Mouse (Mus musculus): ENCODE data around the gene Nav3. TPM values are rescaled to one million over a fixed set of nuclear protein-coding genes. Genes with fewer than 3 reads are reported as not detected.
"Not testable (repeated sequence)": the region's sequence is repeated elsewhere in the genome, so short reads cannot be mapped to it uniquely, and the experiment has no call there.

The Nav3 gene
- polyA plus RNA-seq, 1 experiment from 2014 or later = 1.0 TPM

GRCm38 (mm10) chr10:110421533-110421932 lies 34.5 kb downstream of the Nav3 start:
- no peaks in the 10 kb centered on the region for H3K27me3 ChIP-seq (ENCODE audit: poor library complexity, severe bottlenecking)
- H3K9me3 ChIP-seq = no peaks in the 10 kb centered on the region
- DNase-seq (ENCODE audit: extremely low spot score, low spot score) = no peak
- no peak overlapping the region for H3K27ac ChIP-seq
- H3K4me1 ChIP-seq = no peaks in the 10 kb centered on the region
- WGBS = 87% methylated on average over 5 of the region's 5 CpGs
- H3K4me3 ChIP-seq = no peak overlapping the region
- H3K36me3 ChIP-seq (replicated peaks) = no peaks in the 10 kb centered on the region

GRCm38 (mm10) chr10:110417003-110417402 lies 39.0 kb downstream of the Nav3 start:
- no peak overlapping the region for H3K4me3 ChIP-seq
- H3K27me3 ChIP-seq (ENCODE audit: poor library complexity, severe bottlenecking) = no peaks in the 10 kb centered on the region
- DNase-seq (ENCODE audit: extremely low spot score, low spot score) = no peak
- H3K9me3 ChIP-seq = no peaks in the 10 kb centered on the region
- 87% methylated on average over 5 of the region's 5 CpGs for WGBS
- no peaks in the 10 kb centered on the region for H3K4me1 ChIP-seq
- H3K36me3 ChIP-seq (replicated peaks) = no peaks in the 10 kb centered on the region
- H3K27ac ChIP-seq = no peak overlapping the region

- WGBS = 58% methylated on average over 3 of the region's 3 CpGs
- Histone ChIP-seq H3K9me3 (no peaks in the 10 kb centered on the region), H3K27me3 (ENCODE audit: poor library complexity, severe bottlenecking) (no peaks in the 10 kb centered on the region), H3K4me3 (no peak overlapping the region), H3K4me1 (no peaks in the 10 kb centered on the region), H3K36me3 (replicated peaks) (no peaks in the 10 kb centered on the region), H3K27ac (no peak overlapping the region)
- DNase-seq (ENCODE audit: extremely low spot score, low spot score) = no peak
Observed at GRCm38 (mm10) chr10:110415624-110416023, 40.4 kb downstream of the Nav3 start.

- no peak overlapping the region for H3K27ac ChIP-seq
- no peaks in the 10 kb centered on the region for H3K27me3 ChIP-seq (ENCODE audit: poor library complexity, severe bottlenecking)
- DNase-seq (ENCODE audit: extremely low spot score, low spot score) = no peak
- no peak overlapping the region for H3K4me3 ChIP-seq
- H3K4me1 ChIP-seq = no peaks in the 10 kb centered on the region
- 90% methylated on average over 11 of the region's 11 CpGs for WGBS
- no peaks in the 10 kb centered on the region for H3K36me3 ChIP-seq (replicated peaks)
- H3K9me3 ChIP-seq = no peaks in the 10 kb centered on the region
Observed at GRCm38 (mm10) chr10:110413281-110413897, 42.6 kb downstream of the Nav3 start.

GRCm38 (mm10) chr10:110402950-110403349 lies 53.1 kb downstream of the Nav3 start:
- 94% methylated on average over 2 of the region's 2 CpGs for WGBS
- DNase-seq (ENCODE audit: extremely low spot score, low spot score) = no peak
- H3K4me1 ChIP-seq = no peaks in the 10 kb centered on the region
- no peaks in the 10 kb centered on the region for H3K9me3 ChIP-seq
- H3K36me3 ChIP-seq (replicated peaks) = no peaks in the 10 kb centered on the region
- no peaks in the 10 kb centered on the region for H3K27me3 ChIP-seq (ENCODE audit: poor library complexity, severe bottlenecking)
- no peak overlapping the region for H3K4me3 ChIP-seq
- no peak overlapping the region for H3K27ac ChIP-seq

GRCm38 (mm10) chr10:110400642-110401041 lies 55.4 kb downstream of the Nav3 start:
- WGBS = 91% methylated on average over 6 of the region's 6 CpGs
- no peak overlapping the region for H3K27ac ChIP-seq
- no peaks in the 10 kb centered on the region for H3K4me1 ChIP-seq
- H3K9me3 ChIP-seq = no peaks in the 10 kb centered on the region
- DNase-seq (ENCODE audit: extremely low spot score, low spot score) = no peak
- H3K27me3 ChIP-seq (ENCODE audit: poor library complexity, severe bottlenecking) = no peaks in the 10 kb centered on the region
- no peaks in the 10 kb centered on the region for H3K36me3 ChIP-seq (replicated peaks)
- no peak overlapping the region for H3K4me3 ChIP-seq

GRCm38 (mm10) chr10:110398643-110399042 lies 57.4 kb downstream of the Nav3 start:
- Histone ChIP-seq H3K4me3 (no peak overlapping the region), H3K4me1 (no peaks in the 10 kb centered on the region), H3K27ac (no peak overlapping the region), H3K9me3 (no peaks in the 10 kb centered on the region), H3K36me3 (replicated peaks) (no peaks in the 10 kb centered on the region), H3K27me3 (ENCODE audit: poor library complexity, severe bottlenecking) (no peaks in the 10 kb centered on the region)
- DNase-seq (ENCODE audit: extremely low spot score, low spot score) = no peak
- WGBS = 92% methylated on average over 3 of the region's 3 CpGs

GRCm38 (mm10) chr10:110386476-110387197 lies 69.4 kb downstream of the Nav3 start:
- H3K36me3 ChIP-seq (replicated peaks) = no peaks in the 10 kb centered on the region
- no peaks in the 10 kb centered on the region for H3K4me1 ChIP-seq
- H3K4me3 ChIP-seq = no peak overlapping the region
- H3K9me3 ChIP-seq = no peaks in the 10 kb centered on the region
- 95% methylated on average over 6 of the region's 6 CpGs for WGBS
- no peak overlapping the region for H3K27ac ChIP-seq
- H3K27me3 ChIP-seq (ENCODE audit: poor library complexity, severe bottlenecking) = peaks cover 27% of the 10 kb centered on the region; the same call in 1 of the 2 replicates
- no peak for DNase-seq (ENCODE audit: extremely low spot score, low spot score)

- 63% methylated on average over 5 of the region's 5 CpGs for WGBS
- not testable (repeated sequence) for H3K36me3 ChIP-seq (replicated peaks)
- peaks cover 37% of the 10 kb centered on the region; the same call in 1 of the 2 replicates for H3K27me3 ChIP-seq (ENCODE audit: poor library complexity, severe bottlenecking)
Observed at GRCm38 (mm10) chr10:110383506-110384229, 72.3 kb downstream of the Nav3 start.

GRCm38 (mm10) chr10:110380792-110381191 lies 75.2 kb downstream of the Nav3 start:
- H3K4me1 ChIP-seq = no peaks in the 10 kb centered on the region
- H3K36me3 ChIP-seq (replicated peaks) = no peaks in the 10 kb centered on the region
- WGBS = 91% methylated on average over 2 of the region's 2 CpGs
- H3K9me3 ChIP-seq = no peaks in the 10 kb centered on the region
- no peak overlapping the region for H3K27ac ChIP-seq
- no peak overlapping the region for H3K4me3 ChIP-seq
- no peak for DNase-seq (ENCODE audit: extremely low spot score, low spot score)
- H3K27me3 ChIP-seq (ENCODE audit: poor library complexity, severe bottlenecking) = peaks cover 27% of the 10 kb centered on the region; the same call in 1 of the 2 replicates

More at GRCm38 (mm10) chr10:110383506-110384229, 72.3 kb downstream of the Nav3 start:
- DNase-seq (ENCODE audit: extremely low spot score, low spot score); H3K4me3 ChIP-seq; H3K9me3 ChIP-seq; H3K27ac ChIP-seq; H3K4me1 ChIP-seq: not testable (repeated sequence)

- no peaks in the 10 kb centered on the region for H3K27me3 ChIP-seq (ENCODE audit: poor library complexity, severe bottlenecking)
- no peak overlapping the region for H3K27ac ChIP-seq
- peaks cover 7% of the 10 kb centered on the region; the same call in 1 of the 2 replicates for H3K4me1 ChIP-seq
- H3K36me3 ChIP-seq (replicated peaks) = no peaks in the 10 kb centered on the region
- no peaks in the 10 kb centered on the region for H3K9me3 ChIP-seq
- 75% methylated on average over 11 of the region's 11 CpGs for WGBS
- no peak overlapping the region for H3K4me3 ChIP-seq
- DNase-seq (ENCODE audit: extremely low spot score, low spot score) = no peak
Observed at GRCm38 (mm10) chr10:110372724-110373455, 83.1 kb downstream of the Nav3 start.

- WGBS = 85% methylated on average over 7 of the region's 7 CpGs
- no peaks in the 10 kb centered on the region for H3K4me1 ChIP-seq
- no peak for DNase-seq (ENCODE audit: extremely low spot score, low spot score)
- H3K4me3 ChIP-seq = no peak overlapping the region
- H3K27me3 ChIP-seq (ENCODE audit: poor library complexity, severe bottlenecking) = no peaks in the 10 kb centered on the region
- no peak overlapping the region for H3K27ac ChIP-seq
- H3K36me3 ChIP-seq (replicated peaks) = no peaks in the 10 kb centered on the region
- H3K9me3 ChIP-seq = no peaks in the 10 kb centered on the region
Observed at GRCm38 (mm10) chr10:110352148-110352547, 103.9 kb downstream of the Nav3 start.

Data from forebrain, embryonic 10.5 days (tissue).